Mouse (Mus musculus): ENCODE data around the gene Adcy10. TPM values are rescaled to one million over a fixed set of nuclear protein-coding genes. Genes with fewer than 3 reads are reported as not detected.

Gene Adcy10
- total RNA-seq, 2 experiments from 2014 or later = 0.41 to 0.71 TPM

Other genes starting within 250 kb of the Adcy10 start
- gene Tiprl, start 248.2 kb upstream of the Adcy10 start, total RNA-seq (2021) = 10 to 100 TPM; 59.0 to 60.6 TPM
- 1 to 10 TPM; 7.5 to 8.6 TPM for gene Gpr161, start 189.4 kb upstream of the Adcy10 start, total RNA-seq (2021)
- gene Dcaf6, start 24.7 kb upstream of the Adcy10 start, total RNA-seq (2021) = 100 to 1,000 TPM in 1 of 2 experiments, 10 to 100 TPM in 1; 90.9 to 101 TPM
- gene Mpc2, start 24.5 kb upstream of the Adcy10 start, total RNA-seq (2021) = 100 to 1,000 TPM; 126 to 141 TPM
- gene Mpzl1, start 149.4 kb downstream of the Adcy10 start, total RNA-seq (2021) = 10 to 100 TPM; 34.2 to 36.6 TPM
- gene Rcsd1, start 224.6 kb downstream of the Adcy10 start, total RNA-seq (2021) = 1 to 10 TPM; 4.9 to 6.0 TPM

Measured in left cerebral cortex, postnatal 25 days (tissue).